ENCODE assay signal across 30 mouse cellular contexts in genomic region chr11:32707481-32707880, GRCm38 (mm10).
A peak's percentile ranks its signal among the peaks of the same experiment; 100 is the strongest.
DNase-seq lines count a peak whose midpoint lies in the region; ATAC-seq and TF ChIP-seq lines count a peak whose summit lies in the region.
"Had no signal": no experiment of that assay in that cellular context is flagged by ENCODE, and none has a peak within 500 bp of the region (broad histone marks: within the 10 kb centered on the region; RNA-seq: fewer than 3 reads in every experiment).

No protein-coding gene starts in this region.

- DNase-seq in forebrain, embryonic 14.5 days (ENCODE audit: low spot score) = peak; percentile 31
- no peak for DNase-seq in layer of hippocampus, adult 2 months (ENCODE audit: low spot score in 2 of 2)
- no peak for DNase-seq in layer of hippocampus, adult 8-10 months (ENCODE audit: low spot score in 2 of 2)
- DNase-seq in retina, postnatal 1 day = peak; percentile 54
- DNase-seq in retina, embryonic 14.5 days (ENCODE audit: low spot score) = no peak
- DNase-seq: adrenal gland, adult 8-10 months; adrenal gland, postnatal 25 days; B cell, adult 2 months; cerebellum, adult 18-20 months; cerebellum, postnatal 10 days; cerebellum, postnatal 36 days; embryo, embryonic 11 days; forebrain, postnatal 0 days; gastrocnemius, postnatal 10 days; gastrocnemius, postnatal 36 days; heart, postnatal 10 days; heart, postnatal 36 days had no signal

- H3K4me3 ChIP-seq in forebrain, embryonic 14.5 days (ENCODE audit: low read depth, low read length) = no peak overlapping the region
- no peak overlapping the region for H3K4me3 ChIP-seq in forebrain, embryonic 12.5 days (replicated peaks)
- no peak overlapping the region for H3K4me3 ChIP-seq in layer of hippocampus, adult 2 months
- no peak overlapping the region for H3K4me3 ChIP-seq in intestine, embryonic 16.5 days (ENCODE audit: low read length)
- H3K4me3 ChIP-seq: embryonic facial prominence, embryonic 10.5 days; embryonic facial prominence, embryonic 13.5 days; erythroblast, embryonic 14.5 days; forebrain, embryonic 13.5 days; heart, embryonic 12.5 days; heart, embryonic 15.5 days; hindbrain, embryonic 10.5 days; hindbrain, embryonic 13.5 days; intestine, embryonic 15.5 days had no signal

- H3K36me3 ChIP-seq in forebrain, embryonic 14.5 days (ENCODE audit: control insufficient read depth, insufficient read depth, low read length) = peaks cover 9% of the 10 kb centered on the region; the same call in 1 of the 2 replicates
- H3K36me3 ChIP-seq in forebrain, embryonic 12.5 days (replicated peaks) = peaks cover 3% of the 10 kb centered on the region; the same call in 1 of the 2 replicates
- no peaks in the 10 kb centered on the region for H3K36me3 ChIP-seq in intestine, embryonic 16.5 days (ENCODE audit: control insufficient read depth, insufficient read depth, low read length)
- H3K36me3 ChIP-seq: intestine, embryonic 15.5 days had no signal

- no peak overlapping the region for H3K27ac ChIP-seq in forebrain, embryonic 14.5 days (ENCODE audit: low read depth, low read length)
- H3K27ac ChIP-seq in forebrain, embryonic 12.5 days = no peak overlapping the region
- peak overlapping the region; percentile 77 for H3K27ac ChIP-seq in layer of hippocampus, adult 2 months
- no peak overlapping the region for H3K27ac ChIP-seq in intestine, embryonic 16.5 days (ENCODE audit: low read length)
- H3K27ac ChIP-seq: embryonic facial prominence, embryonic 10.5 days; embryonic facial prominence, embryonic 13.5 days; forebrain, embryonic 13.5 days; heart, embryonic 15.5 days; hindbrain, embryonic 10.5 days; hindbrain, embryonic 13.5 days; intestine, embryonic 15.5 days had no signal

- no peak for ATAC-seq in forebrain, embryonic 14.5 days
- ATAC-seq in forebrain, embryonic 12.5 days (ENCODE audit: low FRiP score) = no peak
- ATAC-seq in intestine, embryonic 16.5 days = no peak
- ATAC-seq: activated CD4-positive, CD25-positive, alpha-beta regulatory T cell, adult 4 months; forebrain, embryonic 13.5 days; forebrain, postnatal 0 days; hindbrain, embryonic 16.5 days; intestine, embryonic 15.5 days had no signal

- H3K9me3 ChIP-seq in forebrain, embryonic 14.5 days (replicated peaks; ENCODE audit: control insufficient read depth, low read length) = no peaks in the 10 kb centered on the region
- H3K9me3 ChIP-seq in forebrain, embryonic 12.5 days = no peaks in the 10 kb centered on the region
- no peaks in the 10 kb centered on the region for H3K9me3 ChIP-seq in intestine, embryonic 16.5 days (ENCODE audit: control insufficient read depth, low read length)
- H3K9me3 ChIP-seq: embryonic facial prominence, embryonic 10.5 days; embryonic facial prominence, embryonic 13.5 days; forebrain, embryonic 13.5 days; heart, embryonic 12.5 days; heart, embryonic 15.5 days; hindbrain, embryonic 10.5 days; hindbrain, embryonic 13.5 days; intestine, embryonic 15.5 days had no signal

- 6% methylated on average over 3 of the region's 3 CpGs for WGBS in forebrain, embryonic 14.5 days
- 24% methylated on average over 3 of the region's 3 CpGs for WGBS in forebrain, embryonic 12.5 days
- WGBS in intestine, embryonic 16.5 days = 56% methylated on average over 3 of the region's 3 CpGs

- no peak overlapping the region for H3K4me2 ChIP-seq in forebrain, embryonic 14.5 days (ENCODE audit: low read length)
- no peak overlapping the region for H3K4me2 ChIP-seq in forebrain, embryonic 12.5 days
- H3K4me2 ChIP-seq in intestine, embryonic 16.5 days (ENCODE audit: low read depth, low read length) = no peak overlapping the region
- H3K4me2 ChIP-seq: embryonic facial prominence, embryonic 13.5 days; forebrain, embryonic 13.5 days; heart, embryonic 12.5 days; heart, embryonic 15.5 days; hindbrain, embryonic 13.5 days; intestine, embryonic 15.5 days had no signal

- peaks cover 3% of the 10 kb centered on the region; the same call in 1 of the 2 replicates for H3K4me1 ChIP-seq in forebrain, embryonic 14.5 days (ENCODE audit: control insufficient read depth, insufficient read depth, low read length)
- peaks cover 16% of the 10 kb centered on the region for H3K4me1 ChIP-seq in forebrain, embryonic 12.5 days
- H3K4me1 ChIP-seq in intestine, embryonic 16.5 days (ENCODE audit: control insufficient read depth, insufficient read depth, low read length) = 0 out of 2 replicates have a peak, but pooled peaks cover 4% of the 10 kb centered on the region

- H3K27me3 ChIP-seq in forebrain, embryonic 14.5 days (replicated peaks; ENCODE audit: control insufficient read depth, insufficient read depth, low read length) = no peaks in the 10 kb centered on the region
- no peaks in the 10 kb centered on the region for H3K27me3 ChIP-seq in forebrain, embryonic 12.5 days
- H3K27me3 ChIP-seq in intestine, embryonic 16.5 days (replicated peaks; ENCODE audit: control insufficient read depth, insufficient read depth, low read length) = no peaks in the 10 kb centered on the region
- H3K27me3 ChIP-seq: embryonic facial prominence, embryonic 13.5 days; forebrain, embryonic 13.5 days; heart, embryonic 12.5 days; heart, embryonic 15.5 days; hindbrain, embryonic 13.5 days; intestine, embryonic 15.5 days had no signal

- no peak overlapping the region for H3K9ac ChIP-seq in forebrain, embryonic 14.5 days (ENCODE audit: low read length)
- H3K9ac ChIP-seq in forebrain, embryonic 12.5 days = no peak overlapping the region
- H3K9ac ChIP-seq in intestine, embryonic 16.5 days (ENCODE audit: low read depth, low read length) = no peak overlapping the region
- H3K9ac ChIP-seq: embryonic facial prominence, embryonic 13.5 days; forebrain, embryonic 13.5 days; forebrain, postnatal 0 days; heart, embryonic 12.5 days; heart, embryonic 15.5 days; hindbrain, embryonic 13.5 days; intestine, embryonic 15.5 days had no signal

- no peak for TF ChIP-seq CTCF in layer of hippocampus, adult 2 months (conservative IDR thresholded peaks at IDR 0.05)

Comparison
In these comparisons a context has a peak if more than half of its experiments do, and no peak if none do; other contexts are left out.
1. DNase-seq: peak in forebrain, embryonic 14.5 days (single experiment) and retina, postnatal 1 day (single experiment); none in layer of hippocampus, adult 2 months (0 of 2), layer of hippocampus, adult 8-10 months (0 of 2) and retina, embryonic 14.5 days (single experiment).